Mouse (Mus musculus): ENCODE measurements at regions not wholly inside any gene's neighbourhood (a gene's known extent, or its start where the extent isn't known, plus 50 kb on each side); places are given as distances from the start of the nearest gene placed in this dataset.

DNA sequence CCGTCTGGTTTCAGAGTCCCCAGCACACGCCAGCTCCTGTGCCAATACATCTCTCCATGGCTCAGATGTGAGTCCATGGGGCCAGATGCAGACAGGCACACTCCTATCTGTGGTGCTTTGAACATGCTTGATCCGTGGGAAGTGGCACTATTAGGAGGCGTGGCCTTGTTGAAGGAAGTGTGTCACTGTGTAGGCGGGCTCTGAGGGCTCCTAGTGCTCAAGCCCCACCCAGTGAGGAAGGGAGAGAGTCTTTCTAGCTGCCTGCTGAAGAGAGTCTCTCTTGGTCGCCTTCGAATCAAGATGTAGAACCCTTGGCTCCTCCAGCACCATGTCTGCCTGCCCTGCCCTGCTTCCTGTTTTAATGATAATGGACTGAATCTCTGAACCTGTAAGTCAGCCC lies 194.7 kb upstream of the Mvb12b start:
- no peak for ATAC-seq (ENCODE audit: extremely low read depth, insufficient number of reproducible peaks, low FRiP score, low TSS enrichment)
- 65% methylated on average over 7 of the region's 7 CpGs for WGBS
- H3K27ac ChIP-seq (replicated peaks) = no peak overlapping the region
- no peak overlapping the region for H3K9ac ChIP-seq
- no peaks in the 10 kb centered on the region for H3K9me3 ChIP-seq
- H3K4me2 ChIP-seq = no peak overlapping the region
- H3K27me3 ChIP-seq (replicated peaks) = no peaks in the 10 kb centered on the region
- no peak overlapping the region for H3K4me3 ChIP-seq
- no peaks in the 10 kb centered on the region for H3K36me3 ChIP-seq
- H3K4me1 ChIP-seq = no peaks in the 10 kb centered on the region

DNA sequence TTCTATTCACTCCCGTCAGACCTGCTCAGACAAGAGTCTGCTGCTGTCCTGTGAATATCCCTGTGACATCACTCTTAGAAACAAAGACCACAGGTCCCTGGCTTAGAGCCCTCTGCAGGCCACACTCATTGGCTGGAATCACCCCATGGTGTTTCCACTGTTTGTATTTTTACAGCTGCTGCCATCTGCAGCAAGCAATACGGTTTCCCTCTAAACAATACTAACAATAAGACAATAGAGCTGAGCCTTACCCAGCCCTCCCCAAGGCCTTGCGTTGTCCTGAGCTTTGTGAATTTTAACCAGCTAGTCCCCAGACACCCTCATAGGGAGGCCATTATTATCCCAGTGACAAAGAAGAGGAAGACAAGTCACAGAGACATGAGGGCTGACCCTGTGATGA lies 192.4 kb upstream of the Mvb12b start:
- H3K36me3 ChIP-seq = no peaks in the 10 kb centered on the region
- WGBS = 52% methylated on average over 3 of the region's 3 CpGs
- 0 out of 2 replicates have a peak, but pooled peaks cover 6% of the 10 kb centered on the region for H3K27me3 ChIP-seq (replicated peaks)
- no peak overlapping the region for H3K4me3 ChIP-seq
- no peak for ATAC-seq (ENCODE audit: extremely low read depth, insufficient number of reproducible peaks, low FRiP score, low TSS enrichment)
- no peaks in the 10 kb centered on the region for H3K9me3 ChIP-seq
- no peak overlapping the region for H3K27ac ChIP-seq (replicated peaks)
- no peaks in the 10 kb centered on the region for H3K4me1 ChIP-seq
- H3K4me2 ChIP-seq = no peak overlapping the region
- H3K9ac ChIP-seq = no peak overlapping the region

DNA sequence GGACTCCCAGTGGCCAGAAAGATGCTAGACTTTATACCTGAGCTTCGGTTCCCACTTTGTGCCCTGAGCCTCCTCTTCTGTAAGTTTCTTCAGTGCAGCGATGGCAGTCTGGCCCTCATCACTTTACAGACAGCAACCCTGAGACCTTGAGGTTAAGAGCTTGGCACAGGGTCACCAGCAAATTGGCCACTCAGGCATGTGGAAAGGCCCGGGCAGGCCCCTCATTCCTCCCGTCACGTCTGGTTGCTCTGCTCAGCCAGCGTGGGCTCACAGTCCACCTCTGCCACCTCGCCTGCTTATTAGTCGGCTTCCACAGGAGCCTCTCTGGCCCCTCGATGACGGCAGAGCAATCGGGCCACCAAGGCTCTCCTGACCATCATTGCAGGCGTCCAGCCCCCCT lies 191.5 kb upstream of the Mvb12b start:
- Histone ChIP-seq H3K4me1 (no peaks in the 10 kb centered on the region), H3K36me3 (no peaks in the 10 kb centered on the region), H3K9ac (no peak overlapping the region), H3K9me3 (no peaks in the 10 kb centered on the region), H3K4me2 (no peak overlapping the region), H3K4me3 (no peak overlapping the region), H3K27ac (replicated peaks) (no peak overlapping the region), H3K27me3 (replicated peaks) (0 out of 2 replicates have a peak, but pooled peaks cover 6% of the 10 kb centered on the region)
- 74% methylated on average over 12 of the region's 12 CpGs for WGBS
- no peak for ATAC-seq (ENCODE audit: extremely low read depth, insufficient number of reproducible peaks, low FRiP score, low TSS enrichment)

DNA sequence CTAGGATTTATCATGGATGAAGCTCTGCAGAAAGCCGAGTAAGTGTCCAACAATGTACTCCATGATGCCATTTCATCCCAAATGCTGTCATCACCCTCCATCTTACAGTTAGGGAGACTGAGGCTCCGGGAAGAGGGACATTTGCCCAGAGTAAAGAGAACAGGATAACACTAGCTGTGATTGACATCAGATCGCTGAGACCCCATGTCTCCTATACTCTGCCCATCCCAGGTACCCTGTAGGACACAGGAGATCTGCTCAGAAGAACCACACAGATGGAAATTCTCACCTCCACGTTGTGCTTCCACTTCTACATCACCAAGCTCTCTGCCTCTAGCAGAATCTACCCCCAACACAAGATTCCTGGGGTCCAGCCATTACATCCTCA lies 191.1 kb upstream of the Mvb12b start:
- no peak for ATAC-seq (ENCODE audit: extremely low read depth, insufficient number of reproducible peaks, low FRiP score, low TSS enrichment)
- Histone ChIP-seq H3K9me3 (no peaks in the 10 kb centered on the region), H3K27ac (replicated peaks) (no peak overlapping the region), H3K36me3 (no peaks in the 10 kb centered on the region), H3K4me1 (no peaks in the 10 kb centered on the region), H3K4me3 (no peak overlapping the region), H3K27me3 (replicated peaks) (0 out of 2 replicates have a peak, but pooled peaks cover 6% of the 10 kb centered on the region), H3K9ac (no peak overlapping the region), H3K4me2 (no peak overlapping the region)
- WGBS = 75% methylated on average over 4 of the region's 4 CpGs

DNA sequence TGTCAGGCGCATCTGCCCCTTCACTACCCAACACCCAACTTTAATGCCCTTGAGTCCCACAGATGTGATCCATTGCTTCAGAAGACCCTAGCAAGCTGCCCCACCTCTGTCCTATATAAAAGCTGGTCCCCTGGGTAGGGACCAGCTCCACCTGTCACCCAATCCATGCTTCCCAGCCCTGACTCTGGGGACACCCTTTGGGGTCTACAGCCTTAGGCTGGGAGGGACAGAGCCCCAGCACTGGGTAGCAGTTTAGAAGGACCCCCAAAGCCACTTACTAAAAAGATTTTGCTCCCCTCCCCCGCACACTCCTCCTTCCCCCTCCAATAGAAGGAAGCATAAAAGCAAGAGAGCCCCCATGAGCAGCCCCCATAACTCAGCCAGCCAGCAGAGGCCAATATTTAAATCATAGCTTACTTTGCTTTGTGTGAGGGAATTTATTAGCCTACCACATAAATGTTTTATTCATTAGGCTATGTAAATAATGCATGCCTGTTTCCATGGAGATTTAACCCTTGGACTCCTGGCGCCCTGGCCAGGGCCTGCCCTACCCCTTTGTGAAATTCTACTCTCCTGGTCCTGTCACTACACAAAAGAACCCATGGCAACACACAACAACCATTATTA lies 190.6 kb upstream of the Mvb12b start:
- H3K27ac ChIP-seq (replicated peaks) = no peak overlapping the region
- H3K36me3 ChIP-seq = no peaks in the 10 kb centered on the region
- no peak overlapping the region for H3K4me2 ChIP-seq
- H3K27me3 ChIP-seq (replicated peaks) = 0 out of 2 replicates have a peak, but pooled peaks cover 6% of the 10 kb centered on the region
- no peaks in the 10 kb centered on the region for H3K4me1 ChIP-seq
- WGBS = 61% methylated on average over 3 of the region's 3 CpGs
- H3K9me3 ChIP-seq = no peaks in the 10 kb centered on the region
- H3K4me3 ChIP-seq = no peak overlapping the region
- H3K9ac ChIP-seq = no peak overlapping the region
- no peak for ATAC-seq (ENCODE audit: extremely low read depth, insufficient number of reproducible peaks, low FRiP score, low TSS enrichment)

DNA sequence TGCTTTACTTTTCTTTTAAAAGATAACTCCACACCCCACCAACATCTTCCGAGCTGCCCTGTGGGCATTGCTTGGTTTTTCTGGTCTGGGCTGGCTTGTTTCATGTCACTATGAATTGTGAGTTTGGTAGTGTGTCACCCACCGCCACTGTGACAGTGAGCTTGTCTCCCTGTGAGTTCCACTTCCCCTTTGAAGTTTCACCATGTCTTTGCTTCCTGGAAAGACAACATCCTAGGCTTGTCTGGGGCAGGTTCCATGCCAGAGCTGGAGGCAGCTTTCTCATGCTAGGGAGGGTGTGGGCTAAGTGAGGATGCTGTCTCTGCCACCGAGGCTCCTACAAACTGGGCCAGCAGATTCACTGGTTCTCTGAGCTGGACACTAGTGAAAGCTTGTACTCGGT lies 188.6 kb upstream of the Mvb12b start:
- ATAC-seq (ENCODE audit: extremely low read depth, insufficient number of reproducible peaks, low FRiP score, low TSS enrichment) = no peak
- WGBS = 55% methylated on average over 4 of the region's 4 CpGs
- no peaks in the 10 kb centered on the region for H3K4me1 ChIP-seq

GRCm38 (mm10) chr2:34074066-34074465 lies 186.3 kb upstream of the Mvb12b start:
- 62% methylated on average over 3 of the region's 3 CpGs for WGBS
- no peaks in the 10 kb centered on the region for H3K4me1 ChIP-seq

More for the DNA sequence above, 188.6 kb upstream of the Mvb12b start:
- H3K4me2 ChIP-seq = no peak overlapping the region
- no peak overlapping the region for H3K9ac ChIP-seq
- H3K27ac ChIP-seq (replicated peaks) = no peak overlapping the region
- H3K9me3 ChIP-seq = no peaks in the 10 kb centered on the region
- 0 out of 2 replicates have a peak, but pooled peaks cover 6% of the 10 kb centered on the region for H3K27me3 ChIP-seq (replicated peaks)
- no peaks in the 10 kb centered on the region for H3K36me3 ChIP-seq
- H3K4me3 ChIP-seq = no peak overlapping the region

GRCm38 (mm10) chr2:34065592-34065991 lies 177.8 kb upstream of the Mvb12b start:
- H3K9ac ChIP-seq = no peak overlapping the region
- H3K27me3 ChIP-seq (replicated peaks) = no peaks in the 10 kb centered on the region
- H3K4me3 ChIP-seq = no peak overlapping the region
- no peaks in the 10 kb centered on the region for H3K9me3 ChIP-seq
- ATAC-seq (ENCODE audit: extremely low read depth, insufficient number of reproducible peaks, low FRiP score, low TSS enrichment) = no peak
- no peak overlapping the region for H3K4me2 ChIP-seq
- H3K27ac ChIP-seq (replicated peaks) = no peak overlapping the region
- WGBS = 88% methylated on average over 13 of the region's 13 CpGs
- H3K36me3 ChIP-seq = no peaks in the 10 kb centered on the region
- no peaks in the 10 kb centered on the region for H3K4me1 ChIP-seq

More at GRCm38 (mm10) chr2:34074066-34074465, 186.3 kb upstream of the Mvb12b start:
- no peak for ATAC-seq (ENCODE audit: extremely low read depth, insufficient number of reproducible peaks, low FRiP score, low TSS enrichment)
- Histone ChIP-seq H3K9me3 (no peaks in the 10 kb centered on the region), H3K27me3 (replicated peaks) (0 out of 2 replicates have a peak, but pooled peaks cover 6% of the 10 kb centered on the region), H3K27ac (replicated peaks) (no peak overlapping the region), H3K4me3 (no peak overlapping the region), H3K9ac (no peak overlapping the region), H3K36me3 (no peaks in the 10 kb centered on the region), H3K4me2 (no peak overlapping the region)

- H3K27ac ChIP-seq (replicated peaks) = no peak overlapping the region
- WGBS = 36% methylated on average over 10 of the region's 10 CpGs
- no peak overlapping the region for H3K9ac ChIP-seq
- ATAC-seq (ENCODE audit: extremely low read depth, insufficient number of reproducible peaks, low FRiP score, low TSS enrichment) = no peak
- no peak overlapping the region for H3K4me3 ChIP-seq
- H3K27me3 ChIP-seq (replicated peaks) = no peaks in the 10 kb centered on the region
- no peaks in the 10 kb centered on the region for H3K36me3 ChIP-seq
- no peaks in the 10 kb centered on the region for H3K4me1 ChIP-seq
- H3K4me2 ChIP-seq = no peak overlapping the region
- no peaks in the 10 kb centered on the region for H3K9me3 ChIP-seq
Measured at GRCm38 (mm10) chr2:34065090-34065489, 177.3 kb upstream of the Mvb12b start.

GRCm38 (mm10) chr2:34056552-34056951 lies 168.8 kb upstream of the Mvb12b start:
- no peak overlapping the region for H3K4me3 ChIP-seq
- no peak overlapping the region for H3K9ac ChIP-seq
- H3K4me1 ChIP-seq = no peaks in the 10 kb centered on the region
- no peaks in the 10 kb centered on the region for H3K36me3 ChIP-seq
- no peak overlapping the region for H3K4me2 ChIP-seq
- WGBS = 73% methylated on average over 13 of the region's 13 CpGs
- no peaks in the 10 kb centered on the region for H3K27me3 ChIP-seq (replicated peaks)
- ATAC-seq (ENCODE audit: extremely low read depth, insufficient number of reproducible peaks, low FRiP score, low TSS enrichment) = no peak
- H3K9me3 ChIP-seq = no peaks in the 10 kb centered on the region
- H3K27ac ChIP-seq (replicated peaks) = no peak overlapping the region

GRCm38 (mm10) chr2:34043064-34043463 lies 155.3 kb upstream of the Mvb12b start:
- Histone ChIP-seq H3K9ac (no peak overlapping the region), H3K27ac (replicated peaks) (no peak overlapping the region), H3K27me3 (replicated peaks) (no peaks in the 10 kb centered on the region), H3K4me1 (no peaks in the 10 kb centered on the region), H3K4me3 (no peak overlapping the region), H3K9me3 (no peaks in the 10 kb centered on the region), H3K36me3 (no peaks in the 10 kb centered on the region), H3K4me2 (no peak overlapping the region)
- no peak for ATAC-seq (ENCODE audit: extremely low read depth, insufficient number of reproducible peaks, low FRiP score, low TSS enrichment)
- WGBS = 68% methylated on average over 5 of the region's 5 CpGs

DNA sequence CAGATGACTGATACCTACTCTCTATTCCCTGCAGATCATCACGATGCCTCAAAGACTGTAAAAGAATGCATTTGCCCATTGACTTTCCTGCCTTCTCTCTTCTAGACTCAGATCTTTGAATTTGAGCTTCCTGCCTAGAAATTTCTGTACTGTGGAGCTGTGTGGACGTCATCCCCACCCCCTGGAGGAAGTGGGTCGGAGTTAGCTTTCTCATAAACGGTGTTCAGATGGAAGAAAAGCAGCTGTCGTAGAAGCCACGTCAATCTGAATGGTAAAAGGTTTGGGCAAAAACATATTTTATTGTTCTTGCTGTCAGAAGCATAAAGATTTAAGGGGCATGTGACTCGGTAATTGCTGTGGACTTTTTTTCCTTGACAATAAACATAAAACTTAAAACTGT lies 154.6 kb upstream of the Mvb12b start:
- 42% methylated on average over 7 of the region's 7 CpGs for WGBS
- no peak for ATAC-seq (ENCODE audit: extremely low read depth, insufficient number of reproducible peaks, low FRiP score, low TSS enrichment)
- Histone ChIP-seq H3K27ac (replicated peaks) (no peak overlapping the region), H3K4me3 (no peak overlapping the region), H3K36me3 (no peaks in the 10 kb centered on the region), H3K9ac (no peak overlapping the region), H3K4me1 (no peaks in the 10 kb centered on the region), H3K9me3 (no peaks in the 10 kb centered on the region), H3K4me2 (no peak overlapping the region), H3K27me3 (replicated peaks) (no peaks in the 10 kb centered on the region)
